Mouse (Mus musculus) left cerebral cortex, adult 11 months (tissue): Measurements from ENCODE around the gene Rps8.
"Not testable (repeated sequence)": the region's sequence is repeated elsewhere in the genome, so short reads cannot be mapped to it uniquely, and the experiment has no call there.

ENCODE experiments used
- DNase-seq: peaks from one replicate; pipeline ENCODE4 v3.0.0; 2022; ENCODE audit warnings: low spot score

The Rps8 gene

DNA sequence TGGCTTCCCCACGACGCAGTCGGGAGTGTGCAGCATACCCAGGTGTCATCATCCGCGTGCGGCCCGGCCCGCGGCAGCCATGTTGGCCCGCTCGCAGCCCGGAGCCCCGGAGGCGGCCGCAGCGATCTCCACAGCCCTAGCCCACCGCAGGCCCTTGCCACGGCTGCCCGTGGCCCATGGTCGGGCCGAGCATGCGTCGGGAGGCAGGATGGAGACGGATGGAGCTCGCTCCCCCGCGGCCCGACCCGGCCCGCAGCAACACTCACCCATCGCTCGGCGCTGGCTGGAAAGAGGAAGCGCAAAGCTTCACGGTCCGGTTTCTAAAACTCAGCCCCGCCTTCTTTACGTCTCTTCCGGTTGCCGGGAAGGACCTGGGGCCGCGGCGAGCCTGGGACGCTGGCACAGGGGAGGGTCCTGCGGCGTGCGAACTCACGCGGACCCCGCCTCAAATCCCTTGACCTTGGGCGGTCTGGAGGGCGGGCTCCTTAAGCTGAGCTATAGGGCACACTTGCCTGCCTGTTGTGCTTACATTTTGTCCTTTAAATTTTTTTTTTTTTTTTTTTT lies at the start of gene Rps8:
TSS of gene Rps8 (minus strand) at position 452 of the 564 bp plus-strand sequence.
- peak; percentile 70 for DNase-seq

- DNase-seq, result no peak
Observed at GRCm38 (mm10) chr4:117202992-117203354, 46.9 kb upstream of the Rps8 start.

GRCm38 (mm10) chr4:117202046-117202991 lies 46.3 kb upstream of the Rps8 start:
- DNase-seq, result no peak

GRCm38 (mm10) chr4:117191804-117192203 lies 35.8 kb upstream of the Rps8 start:
- DNase-seq, result no peak

DNA sequence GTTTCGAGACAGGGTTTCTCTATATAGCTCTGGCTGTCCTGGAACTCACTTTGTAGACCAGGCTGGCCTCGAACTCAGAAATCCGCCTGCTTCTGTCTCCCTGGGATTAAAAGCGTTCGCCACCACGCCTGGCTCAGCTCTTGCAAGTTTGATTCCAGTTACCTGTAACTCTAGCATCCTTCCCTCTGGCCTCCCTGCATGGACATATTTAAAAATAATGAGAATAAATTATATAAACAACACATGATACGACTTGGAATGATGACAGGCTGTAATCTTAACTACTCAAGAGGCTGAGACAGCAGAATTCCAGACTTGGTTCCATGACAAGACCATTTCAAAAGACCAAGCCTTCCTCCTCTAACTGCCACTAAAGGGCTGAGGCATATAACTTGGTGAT lies 34.6 kb upstream of the Rps8 start:
- DNase-seq, result no peak

- no peak for DNase-seq
Observed at GRCm38 (mm10) chr4:117189856-117190543, 34.0 kb upstream of the Rps8 start.

- DNase-seq, result peak; percentile 79
Observed at GRCm38 (mm10) chr4:117189382-117189855, 33.4 kb upstream of the Rps8 start.

GRCm38 (mm10) chr4:117188969-117189368 lies 32.9 kb upstream of the Rps8 start:
- no peak for DNase-seq

DNA sequence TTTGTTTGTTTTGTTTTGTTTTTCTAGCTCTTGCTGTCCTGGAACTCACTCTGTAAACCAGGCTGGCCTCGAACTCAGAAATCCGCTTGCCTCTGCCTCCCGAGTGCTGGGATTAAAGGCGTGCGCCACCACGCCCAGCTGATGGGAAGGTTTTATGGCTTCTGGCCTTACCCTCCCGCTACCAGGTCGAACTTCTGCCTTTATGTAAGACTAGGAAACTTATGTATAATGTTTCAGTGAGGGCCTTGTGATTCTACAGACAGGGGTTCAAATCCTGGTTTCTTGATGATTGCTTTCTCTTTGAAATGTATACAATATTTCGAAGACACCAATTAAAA lies 26.7 kb upstream of the Rps8 start:
- DNase-seq, result not testable (repeated sequence)

GRCm38 (mm10) chr4:117181863-117182758 lies 26.1 kb upstream of the Rps8 start, which contains the start of gene Kif2c:
TSS of gene Kif2c (minus strand) at chr4:117182639.
- peak; percentile 89 for DNase-seq

GRCm38 (mm10) chr4:117169936-117170335 lies 13.9 kb upstream of the Rps8 start:
- DNase-seq, result no peak

DNA sequence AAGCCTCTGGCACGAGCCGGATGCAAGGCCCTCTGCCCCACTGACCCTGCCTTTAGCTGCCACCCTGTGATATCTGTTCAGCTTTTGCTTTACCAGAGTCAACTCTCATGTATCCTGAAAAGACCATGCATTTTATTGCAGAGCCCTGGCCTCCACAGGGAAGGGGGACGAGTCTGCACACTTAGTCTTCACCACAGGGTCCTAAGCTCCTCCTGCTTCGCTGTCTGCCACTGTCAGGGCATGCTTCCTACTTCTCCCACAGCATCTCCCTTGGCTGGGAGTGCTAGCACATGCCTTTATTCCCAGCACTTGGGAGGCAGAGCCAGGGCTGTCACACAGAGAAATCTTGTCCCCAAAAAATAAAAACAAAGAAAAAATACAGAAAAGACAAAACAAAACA lies 5.1 kb upstream of the Rps8 start:
- DNase-seq, result no peak

DNA sequence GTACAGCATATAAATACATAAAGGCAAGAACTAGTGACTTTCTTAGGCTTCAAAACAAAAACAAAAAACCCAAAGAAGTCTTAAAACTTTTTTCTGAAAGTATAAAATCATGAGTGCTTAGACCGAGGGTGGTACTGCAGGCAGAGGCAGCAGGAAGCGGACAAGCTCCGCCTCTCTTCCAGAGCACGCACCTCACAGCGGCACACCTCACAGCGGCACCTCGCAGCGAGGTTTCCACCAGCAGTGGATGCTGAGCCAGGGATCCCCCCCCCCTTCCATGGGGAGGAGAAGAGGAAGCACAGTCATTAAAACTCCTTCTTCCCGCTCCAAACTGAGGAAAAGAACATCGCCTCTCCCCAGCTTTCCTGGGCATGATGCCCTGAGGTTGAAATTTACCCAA lies 3.6 kb upstream of the Rps8 start:
- no peak for DNase-seq

- no peak for DNase-seq
Observed at GRCm38 (mm10) chr4:117156372-117156771, 329 bp upstream of the Rps8 start.

GRCm38 (mm10) chr4:117155020-117155791 lies 837 bp downstream of the Rps8 start:
- DNase-seq, result no peak

DNA sequence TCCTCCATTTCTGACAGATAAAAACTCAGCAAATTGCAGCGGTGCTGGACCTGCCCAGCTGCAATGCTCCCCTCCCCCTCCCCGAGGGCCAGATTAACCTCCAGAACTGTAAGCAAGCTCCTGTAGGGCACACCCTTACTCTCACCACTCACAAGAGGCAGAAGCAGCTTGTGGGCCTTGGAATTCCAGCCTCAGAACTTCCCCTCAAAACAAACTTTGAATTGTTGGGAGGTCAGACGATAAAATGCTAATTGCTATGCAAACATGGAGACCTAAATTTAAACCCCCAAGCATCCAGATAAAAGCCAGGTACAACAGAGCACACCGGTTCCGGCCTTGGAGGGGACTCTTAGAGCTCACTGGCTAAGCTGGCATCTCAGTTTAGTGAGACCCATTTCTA lies 3.3 kb downstream of the Rps8 start:
- DNase-seq, result no peak

- DNase-seq, result no peak
Observed at GRCm38 (mm10) chr4:117151416-117151815, 4.6 kb downstream of the Rps8 start.

DNA sequence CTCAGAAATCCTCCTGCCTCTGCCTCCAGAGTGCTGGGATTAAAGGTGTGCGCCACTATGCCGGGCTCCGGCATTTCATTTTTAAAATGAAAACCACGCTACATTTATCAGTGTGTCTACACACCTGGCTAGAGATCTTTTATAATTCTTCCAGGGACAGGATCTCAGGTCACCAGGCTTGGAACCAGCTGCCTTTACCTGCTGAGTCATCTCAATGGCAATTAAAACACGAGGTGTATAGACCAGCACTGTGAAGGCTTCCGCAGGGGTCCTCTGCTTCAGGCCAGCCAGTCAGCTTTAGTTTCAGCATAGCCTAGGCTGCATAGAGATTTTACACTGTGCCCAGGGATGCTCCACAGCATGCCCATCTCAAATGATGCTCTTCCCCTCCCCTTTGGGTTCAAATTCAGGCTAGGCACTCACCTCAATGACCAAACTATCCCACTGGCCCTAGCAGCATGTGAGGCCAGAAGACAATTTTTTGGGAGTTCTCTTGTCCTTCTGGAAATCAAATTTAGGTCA lies 5.8 kb downstream of the Rps8 start:
- no peak for DNase-seq

DNA sequence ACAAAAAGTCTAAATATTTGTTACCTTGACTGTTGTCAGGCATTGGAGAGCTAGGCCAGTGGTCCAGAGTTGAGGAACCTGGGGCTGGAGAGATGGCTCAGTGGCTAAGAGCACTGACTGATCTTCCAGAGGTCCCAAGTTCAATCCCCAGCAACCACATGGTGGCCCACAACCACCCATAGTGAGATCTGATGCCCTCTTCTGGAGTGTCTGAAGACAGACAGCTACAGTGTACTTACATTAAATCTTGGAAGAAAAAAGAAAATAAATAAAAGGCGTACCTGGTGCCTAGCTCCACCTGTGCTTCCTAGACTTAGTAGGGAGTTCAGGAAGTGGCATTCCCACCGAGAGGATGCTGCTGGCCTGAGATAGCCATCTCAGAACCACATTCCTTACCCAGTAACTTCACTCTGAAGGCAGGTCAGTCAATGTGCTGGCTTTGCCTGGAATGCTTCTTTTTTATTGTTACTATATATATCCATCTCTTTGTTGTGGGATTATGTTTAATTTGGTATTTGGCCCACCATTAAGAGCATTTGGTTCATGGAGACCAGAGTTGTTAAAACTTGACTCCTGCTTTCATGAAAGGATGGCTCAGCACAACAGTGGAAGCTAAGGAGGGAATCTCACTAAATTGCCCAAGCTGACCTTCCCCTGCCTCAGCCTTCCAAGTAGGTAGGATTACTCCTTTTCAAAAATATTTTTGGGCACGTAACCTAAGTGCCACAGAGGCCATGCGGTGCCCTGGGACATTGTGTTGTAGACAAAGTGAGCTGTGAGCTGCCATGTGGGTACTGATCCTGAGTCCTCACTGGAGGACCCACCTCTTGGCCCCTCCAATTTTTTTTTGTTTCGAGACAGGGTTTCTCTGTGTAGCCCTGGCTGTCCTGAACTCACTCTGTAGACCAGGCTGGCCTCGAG lies 6.5 kb downstream of the Rps8 start:
- no peak for DNase-seq

GRCm38 (mm10) chr4:117148815-117149214 lies 7.2 kb downstream of the Rps8 start:
- DNase-seq, result no peak
